Mouse (Mus musculus) ES-Bruce4 (cell line): ENCODE data around the gene Tmem159.

Source experiments
- CTCF ChIP-seq: IDR thresholded peaks from one replicate; pipeline ENCODE4 v1.8.1; 2011; ENCODE audit warnings: low read depth, low read length
- EP300 ChIP-seq: IDR thresholded peaks from 2 replicates; pipeline ENCODE4 v1.6.1; 2011; ENCODE audit warnings: low read depth, low read length; ENCODE audit not compliant: insufficient read depth
- POLR2A ChIP-seq: IDR thresholded peaks from one replicate; pipeline ENCODE4 v1.8.1; 2011; ENCODE audit warnings: low read length; ENCODE audit not compliant: insufficient read depth

DNA sequence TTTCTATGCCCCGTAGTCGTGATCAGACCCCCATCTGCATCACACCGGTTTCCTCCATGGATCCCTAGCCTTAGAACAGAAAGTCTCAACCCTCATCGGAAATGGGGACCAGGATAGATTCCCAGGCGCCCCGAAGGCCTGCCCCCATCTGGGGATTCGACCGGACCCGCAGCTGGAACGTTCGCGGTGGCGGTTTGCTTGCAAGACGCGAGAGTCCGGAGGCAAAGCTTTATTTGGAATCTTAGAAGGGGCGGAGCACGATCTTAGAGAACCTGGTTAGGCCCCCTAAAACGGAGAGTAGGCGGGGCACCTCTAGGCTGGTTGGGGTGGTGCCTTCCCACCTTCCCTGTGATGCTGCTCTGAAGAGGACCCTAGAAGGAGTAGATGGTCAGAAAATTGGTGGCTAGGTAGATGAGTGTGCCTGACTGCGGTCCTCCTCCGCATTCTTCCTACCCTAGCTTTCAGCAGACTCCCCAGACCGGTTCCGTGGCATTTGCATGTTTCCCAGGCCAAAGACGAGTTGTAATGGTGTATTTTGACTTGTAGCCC lies 940 bp downstream of the Tmem159 start:
- TF ChIP-seq CTCF (no peak), POLR2A (no peak), EP300 (no peak)
